Mouse (Mus musculus): ENCODE measurements around the gene Wdfy4.

- TF ChIP-seq POLR2A (IDR thresholded peaks at IDR 0.05; ENCODE audit: insufficient read depth, low read depth, low read length) (no peak), CTCF (IDR thresholded peaks at IDR 0.05; ENCODE audit: insufficient read depth, low read depth, low read length) (no peak)
Observed at GRCm38 (mm10) chr14:33175059-33175821, 10.1 kb downstream of the Wdfy4 start.
